11 mouse cellular contexts compared by ENCODE assay signal in genomic region chr2:32559570-32559969, GRCm38 (mm10). TPM values are rescaled to one million over a fixed set of nuclear protein-coding genes. Genes with fewer than 3 reads are reported as not detected.
DNase-seq lines count a peak whose midpoint lies in the region; ATAC-seq lines count a peak whose summit lies in the region.
"Had no signal": no experiment of that assay in that cellular context is flagged by ENCODE, and none has a peak within 500 bp of the region (broad histone marks: within the 10 kb centered on the region; RNA-seq: fewer than 3 reads in every experiment).

No protein-coding gene starts in this region.

- ATAC-seq in frontal cortex, adult (ENCODE audit: low TSS enrichment), result peak; percentile 73
- ATAC-seq in hindbrain, embryonic 14.5 days (ENCODE audit: low FRiP score), result peak; percentile 82; the same call in 1 of the 2 replicates

- peak overlapping the region; percentile 80 for H3K27ac ChIP-seq in hindbrain, embryonic 14.5 days

- no peak for DNase-seq in frontal cortex, postnatal 25 days (ENCODE audit: low spot score in 2 of 2)
- DNase-seq in embryo, embryonic 10.5 days (ENCODE audit: low spot score), result peak; percentile 81
- no peak for DNase-seq in hindbrain, embryonic 14.5 days (ENCODE audit: low spot score)
- peak; percentile 62 for DNase-seq in neural tube, embryonic 10.5 days (ENCODE audit: extremely low spot score, low spot score)
- no peak for DNase-seq in gastrocnemius, postnatal 10 days
- DNase-seq in thymus, postnatal 14 days, result no peak
- DNase-seq in spleen, postnatal 4 days (ENCODE audit: low spot score in 2 of 2), result no peak
- DNase-seq: kidney, adult 8-10 months had no signal

- peak overlapping the region; percentile 36; the same call in 1 of the 2 replicates for H3K9ac ChIP-seq in hindbrain, embryonic 14.5 days

- peaks cover 25% of the 10 kb centered on the region for H3K36me3 ChIP-seq in hindbrain, embryonic 14.5 days (replicated peaks; ENCODE audit: control insufficient read depth, insufficient read depth)

- H3K27me3 ChIP-seq in hindbrain, embryonic 14.5 days (ENCODE audit: control insufficient read depth, insufficient read depth, low read length), result no peaks in the 10 kb centered on the region

- whole genome bisulfite sequencing in hindbrain, embryonic 14.5 days, result 4% methylated on average over 5 of the region's 5 CpGs

- no peaks in the 10 kb centered on the region for H3K9me3 ChIP-seq in hindbrain, embryonic 14.5 days (ENCODE audit: control insufficient read depth, low read length)

- peaks cover 34% of the 10 kb centered on the region for H3K4me1 ChIP-seq in hindbrain, embryonic 14.5 days (replicated peaks; ENCODE audit: control insufficient read depth, insufficient read depth, low read length)

- peak overlapping the region; percentile 17 for H3K4me2 ChIP-seq in hindbrain, embryonic 14.5 days (replicated peaks)

- H3K4me3 ChIP-seq in hindbrain, embryonic 14.5 days (replicated peaks; ENCODE audit: low read length), result no peak overlapping the region
- H3K4me3 ChIP-seq: erythroblast, embryonic 14.5 days had no signal

RNA-seq across cellular contexts. Expression of gene Dpm2, which starts 11.1 kb away (rescaled TPM):
- 132 and 141 TPM in 2 replicates for polyA plus RNA-seq in hindbrain, embryonic 14.5 days (2014; fragmentation: Nextera tagmentation; extraction: Ambion mirVana)
- total RNA-seq in gastrocnemius, postnatal 10 days (2021), result 10 to 100 TPM; 19.6 to 25.7 TPM

RNA-seq across cellular contexts. Expression of gene Pip5kl1, which starts 15.0 kb away (rescaled TPM):
- polyA plus RNA-seq in hindbrain, embryonic 14.5 days (2014; fragmentation: Nextera tagmentation; extraction: Ambion mirVana), result 11.6 and 12.6 TPM in 2 replicates
- not detected for total RNA-seq in gastrocnemius, postnatal 10 days (2021)
- polyA plus RNA-seq: erythroblast, embryonic 14.5 days had no signal

RNA-seq across cellular contexts. Expression of gene 9430097D07Rik, which starts 15.9 kb away (rescaled TPM):
- 0.48 and 0.81 TPM in 2 replicates for polyA plus RNA-seq in hindbrain, embryonic 14.5 days (2014; fragmentation: Nextera tagmentation; extraction: Ambion mirVana)
- not detected for total RNA-seq in gastrocnemius, postnatal 10 days (2021)
- polyA plus RNA-seq: erythroblast, embryonic 14.5 days; urinary bladder, adult 2 months had no signal

RNA-seq across cellular contexts. Expression of gene Fam102a, which starts 24.4 kb away (rescaled TPM):
- 7.8 and 8.3 TPM in 2 replicates for polyA plus RNA-seq in hindbrain, embryonic 14.5 days (2014; fragmentation: Nextera tagmentation; extraction: Ambion mirVana)
- 1 to 10 TPM; 5.5 to 8.6 TPM for total RNA-seq in gastrocnemius, postnatal 10 days (2021)

RNA-seq across cellular contexts. Expression of gene St6galnac4, which starts 27.3 kb away (rescaled TPM):
- 32.3 and 36.8 TPM in 2 replicates for polyA plus RNA-seq in hindbrain, embryonic 14.5 days (2014; fragmentation: Nextera tagmentation; extraction: Ambion mirVana)
- 10 to 100 TPM; 31.7 to 42.6 TPM for total RNA-seq in gastrocnemius, postnatal 10 days (2021)

Comparison
In these comparisons a context has a peak if more than half of its experiments do, and no peak if none do; other contexts are left out.
1. DNase-seq: peak in embryo, embryonic 10.5 days (single experiment) and neural tube, embryonic 10.5 days (single experiment); none in frontal cortex, postnatal 25 days (0 of 2), hindbrain, embryonic 14.5 days (single experiment), gastrocnemius, postnatal 10 days (single experiment), thymus, postnatal 14 days (single experiment) and spleen, postnatal 4 days (0 of 2).